Mouse (Mus musculus): ENCODE measurements at regions not wholly inside any gene's neighbourhood (a gene's known extent, or its start where the extent isn't known, plus 50 kb on each side); places are given as distances from the start of the nearest gene placed in this dataset.

DNA sequence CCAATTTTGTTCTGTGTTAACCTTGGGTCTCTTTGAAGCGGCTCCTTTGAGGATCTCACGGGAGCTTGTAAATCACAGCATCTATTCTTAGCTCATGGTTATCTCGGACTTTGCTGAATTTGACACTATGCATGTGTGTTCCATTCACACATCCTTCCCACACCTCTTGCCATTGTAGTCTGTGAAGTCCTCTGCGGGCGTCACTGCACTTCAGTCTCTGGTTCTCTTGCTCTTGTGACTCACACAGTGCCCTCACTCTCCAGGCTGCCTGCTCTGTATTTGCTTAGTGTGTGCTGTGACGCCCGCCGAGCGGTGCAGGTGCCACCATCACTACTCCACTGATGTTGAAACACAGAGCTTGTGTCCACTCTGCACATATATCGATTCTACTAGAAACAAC lies 1271.2 kb downstream of the Synb start:
- DNase-seq (ENCODE audit: low read depth, low spot score) = no peak

DNA sequence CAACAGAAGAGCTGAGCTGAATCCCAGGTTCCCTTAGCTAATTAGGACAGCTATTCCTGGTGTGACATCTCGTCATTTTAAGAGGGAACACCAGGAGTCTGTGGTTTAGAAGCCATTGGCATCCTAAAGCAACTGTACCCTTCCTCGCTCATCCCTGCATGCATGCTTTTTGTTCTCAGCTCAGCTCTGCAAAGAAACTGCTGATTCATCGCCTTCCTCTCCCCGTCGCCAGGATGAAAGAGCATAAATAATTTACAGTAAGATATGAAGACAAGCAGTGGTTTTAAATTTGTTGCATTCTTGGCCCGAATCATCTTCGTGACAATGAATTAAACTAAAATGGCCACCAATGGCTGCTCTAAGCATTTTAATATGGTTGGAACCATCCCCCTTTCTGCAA lies 1272.9 kb downstream of the Synb start:
- DNase-seq (ENCODE audit: low read depth, low spot score) = peak; percentile 16

DNA sequence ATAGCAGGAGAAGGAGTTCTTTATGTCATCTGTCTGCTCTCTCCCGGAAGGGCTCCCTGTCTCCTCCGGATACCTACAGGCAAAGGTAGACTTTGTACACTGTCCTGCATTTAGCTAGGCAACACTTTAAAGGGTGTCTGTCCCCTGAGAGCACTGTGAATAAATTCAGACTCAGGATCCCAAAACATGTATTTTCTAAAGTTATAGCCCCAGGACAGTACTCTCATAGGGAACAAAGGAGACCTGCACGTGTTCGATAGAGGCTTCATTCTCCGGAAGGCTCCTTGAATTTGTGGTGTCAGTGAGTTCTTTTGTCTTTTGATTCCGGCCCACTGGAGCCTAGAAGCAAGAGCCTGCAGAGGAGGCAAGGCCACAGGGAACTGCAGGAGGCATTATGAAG lies 1273.3 kb downstream of the Synb start:
- peak; percentile 37 for DNase-seq (ENCODE audit: low read depth, low spot score)

DNA sequence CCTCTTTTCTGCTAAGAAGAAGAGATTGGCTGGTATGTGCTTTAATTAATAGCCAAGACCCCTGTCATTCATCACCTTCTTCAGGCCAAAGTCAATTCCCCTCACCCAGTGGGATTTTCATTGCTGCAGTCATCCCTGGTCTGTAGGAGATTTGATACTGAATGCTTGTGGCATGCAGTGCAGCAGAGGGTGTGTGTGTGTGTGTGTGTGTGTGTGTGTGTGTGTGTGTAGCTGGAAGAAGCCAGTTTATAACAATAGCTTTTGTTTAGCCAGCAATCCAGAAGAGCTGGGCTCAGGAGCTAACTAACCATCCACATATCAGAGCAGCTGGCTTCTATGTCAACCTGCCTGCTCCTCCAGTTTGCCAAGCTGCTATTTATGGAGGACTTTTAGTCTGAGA lies 1275.4 kb downstream of the Synb start:
- no peak for DNase-seq (ENCODE audit: low read depth, low spot score)

DNA sequence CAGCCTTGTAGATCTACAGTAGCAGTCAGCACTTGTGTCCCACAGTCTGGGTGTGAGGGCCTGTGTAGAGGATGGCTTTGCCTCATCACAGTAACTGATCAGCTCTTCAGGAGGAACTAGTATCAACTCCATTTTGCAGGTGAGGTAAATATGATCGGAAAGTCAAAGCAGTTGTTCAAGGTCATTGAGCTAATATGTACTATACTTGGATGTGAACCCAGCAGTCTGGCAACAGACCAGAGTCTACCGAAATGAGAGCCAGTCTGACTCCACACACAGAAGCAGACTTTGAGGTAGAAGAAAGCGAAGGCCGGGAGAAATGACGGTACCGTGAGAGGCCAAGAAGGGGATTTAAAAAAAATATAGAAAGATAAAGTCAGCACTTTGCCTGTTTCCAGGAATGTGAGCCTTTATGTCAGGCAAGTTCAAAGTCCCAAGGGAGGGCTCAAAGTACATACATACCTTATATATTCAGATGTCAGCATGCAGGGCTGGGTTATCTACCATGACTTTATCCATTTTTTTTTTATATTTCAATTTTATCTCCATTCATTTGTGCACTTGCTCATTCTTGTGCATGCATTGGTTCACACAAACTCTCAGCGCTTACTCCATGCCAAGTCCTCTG lies 1297.2 kb downstream of the Synb start:
- no peak for DNase-seq (ENCODE audit: low read depth, low spot score)

DNA sequence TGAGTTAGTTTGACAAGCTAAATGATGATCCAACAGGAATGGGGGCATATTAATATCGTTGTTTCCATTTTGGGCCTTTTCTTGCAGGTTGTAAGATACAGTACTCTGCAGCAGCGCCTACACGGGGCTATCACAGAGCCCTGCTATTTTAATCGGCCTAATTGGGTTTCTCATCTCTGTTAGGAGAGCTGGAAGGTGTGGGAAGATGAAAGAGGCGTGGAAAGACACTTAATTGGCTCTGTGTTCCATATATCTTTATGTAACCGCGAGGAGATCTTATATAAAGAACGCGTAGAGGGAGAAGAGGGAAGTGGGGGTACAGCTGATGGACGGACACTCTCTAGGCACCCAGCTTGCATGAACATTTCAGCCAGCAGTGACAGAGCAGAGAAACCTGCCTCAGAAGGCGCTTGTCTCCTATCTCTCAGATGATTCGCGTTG lies 1300.5 kb downstream of the Synb start:
- no peak for DNase-seq (ENCODE audit: low read depth, low spot score)

DNA sequence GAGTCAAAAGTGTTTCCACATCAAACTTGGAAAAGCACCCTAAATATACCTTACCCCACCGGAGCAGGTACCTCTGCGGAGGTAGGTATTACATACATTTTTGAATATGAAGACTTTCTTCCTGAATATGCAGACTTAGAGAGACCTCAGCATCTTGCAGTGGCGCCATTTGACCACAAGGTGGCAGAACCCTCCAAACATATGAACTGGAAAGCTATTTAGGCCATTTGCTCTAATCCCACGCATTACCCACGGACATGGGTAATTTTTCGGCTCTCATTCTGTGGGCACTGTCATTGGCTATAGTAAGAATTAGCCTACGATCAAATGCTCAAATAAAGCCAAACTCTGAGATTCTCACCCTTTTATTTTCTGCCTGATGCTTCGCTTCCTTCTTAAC lies 1301.0 kb downstream of the Synb start:
- peak; percentile 66 for DNase-seq (ENCODE audit: low read depth, low spot score)

DNA sequence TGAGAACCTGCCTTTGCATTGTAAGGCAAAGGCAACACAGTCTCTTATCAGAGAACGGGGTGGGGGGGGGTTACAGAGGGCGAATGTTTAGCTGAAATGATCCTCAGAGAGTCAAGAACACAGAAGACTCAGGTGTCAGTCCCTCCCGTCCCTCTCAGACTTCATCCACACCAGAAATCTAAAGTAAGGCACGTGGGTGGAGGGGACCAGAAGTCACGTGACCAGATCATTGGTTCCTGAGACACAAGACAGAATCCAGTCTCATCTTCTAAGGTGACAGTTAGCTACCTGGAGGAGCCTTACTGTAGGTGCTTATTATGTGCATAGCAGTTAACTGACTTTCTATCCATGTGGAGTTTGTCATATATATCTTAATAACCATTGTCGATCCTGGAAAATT lies 1302.0 kb downstream of the Synb start:
- DNase-seq (ENCODE audit: low read depth, low spot score) = no peak

DNA sequence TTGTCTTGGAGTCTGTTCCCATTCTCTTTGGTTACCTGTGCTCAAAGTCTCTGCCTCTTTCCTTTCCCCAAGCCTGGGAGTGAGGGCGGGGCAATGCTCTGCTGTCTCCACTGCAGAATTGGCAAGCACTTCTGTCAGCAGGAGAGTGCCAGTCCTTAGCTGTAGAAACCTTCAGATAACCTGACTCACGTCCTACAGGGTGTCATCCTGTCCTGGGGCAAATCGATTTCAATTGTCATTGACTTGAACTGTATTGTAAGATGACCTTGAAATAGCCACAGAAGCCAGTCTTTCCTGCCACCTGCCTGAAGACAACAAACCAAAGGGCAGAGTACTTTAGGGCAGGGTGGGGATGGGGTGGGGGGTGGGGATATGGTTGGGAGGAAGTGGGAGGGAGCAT lies 1303.8 kb downstream of the Synb start:
- peak; percentile 60 for DNase-seq (ENCODE audit: low read depth, low spot score)
